Mouse (Mus musculus) neural tube, embryonic 12.5 days (tissue): ENCODE data around the gene Hira. TPM values are rescaled to one million over a fixed set of nuclear protein-coding genes. Genes with fewer than 3 reads are reported as not detected.
"Not testable (repeated sequence)": the region's sequence is repeated elsewhere in the genome, so short reads cannot be mapped to it uniquely, and the experiment has no call there.

Experiments used
- ATAC-seq: fragments of 200-750 bp; cut with Nextera tagmentation; 2 replicates; pipeline ENCODE4 v1.8.0; 2017; ENCODE audit warnings: low read depth, mild to moderate bottlenecking, moderate TSS enrichment, moderate library complexity; ENCODE audit not compliant: low FRiP score
- H3K27ac ChIP-seq: fragments of 300-500 bp; sonication (generic); 2 replicates; pipeline ENCODE4 v1.5.1; 2016
- H3K27me3 ChIP-seq: fragments of 300-500 bp; sonication (generic); replicated peaks from 2 replicates; pipeline ENCODE4 v1.6.1; 2016; ENCODE audit warnings: mild to moderate bottlenecking
- H3K36me3 ChIP-seq: fragments of 300-500 bp; sonication (generic); 2 replicates; pipeline ENCODE4 v1.6.1; 2016; ENCODE audit warnings: mild to moderate bottlenecking
- H3K4me1 ChIP-seq: fragments of 300-500 bp; sonication (generic); 2 replicates; pipeline ENCODE4 v1.6.1; 2016
- H3K4me2 ChIP-seq: fragments of 300-500 bp; sonication (generic); replicated peaks from 2 replicates; pipeline ENCODE4 v1.6.1; 2016; ENCODE audit warnings: mild to moderate bottlenecking
- H3K4me3 ChIP-seq: fragments of 300-500 bp; sonication (generic); 2 replicates; pipeline ENCODE4 v1.5.1; 2016
- H3K9ac ChIP-seq: fragments of 300-500 bp; sonication (generic); 2 replicates; pipeline ENCODE4 v1.6.1; 2016; ENCODE audit warnings: mild to moderate bottlenecking
- H3K9me3 ChIP-seq: fragments of 300-500 bp; sonication (generic); 2 replicates; pipeline ENCODE4 v1.6.1; 2016; ENCODE audit warnings: mild to moderate bottlenecking
- WGBS: fragments of 180-500 bp; shearing (Covaris S2); methylation state at CpG from one replicate; pipeline ENCODE4 v1.1.7; 2016; 5-methylcytosine and 5-hydroxymethylcytosine counted together
- polyA plus RNA-seq: library from polyadenylated mRNA; unstranded; fragments of >200 nt; fragmentation: Nextera tagmentation; extraction: Ambion mirVana; gene quantifications from 2 replicates; pipeline ENCODE4 v1.2.1, GENCODE M21; 2016

The Hira gene
- polyA plus RNA-seq, 1 experiment from 2014 or later, result 24.6 TPM

- Histone ChIP-seq H3K27ac (no peak overlapping the region), H3K36me3 (peaks cover 44% of the 10 kb centered on the region), H3K4me2 (no peak overlapping the region), H3K27me3 (no peaks in the 10 kb centered on the region), H3K9me3 (no peaks in the 10 kb centered on the region), H3K4me3 (no peak overlapping the region), H3K9ac (no peak overlapping the region), H3K4me1 (no peaks in the 10 kb centered on the region)
- WGBS, result 92% methylated on average over 5 of the region's 5 CpGs
- no peak for ATAC-seq
These were observed 61.7 kb downstream of the Hira start for GRCm38 (mm10) chr16:18938321-18939082.

- Histone ChIP-seq H3K27me3 (no peaks in the 10 kb centered on the region), H3K36me3 (peaks cover 48% of the 10 kb centered on the region), H3K9ac (no peak overlapping the region), H3K4me1 (no peaks in the 10 kb centered on the region), H3K27ac (no peak overlapping the region), H3K9me3 (no peaks in the 10 kb centered on the region), H3K4me3 (no peak overlapping the region), H3K4me2 (no peak overlapping the region)
- no peak for ATAC-seq
- 97% methylated on average over 6 of the region's 6 CpGs for WGBS
These were observed 67.1 kb downstream of the Hira start for GRCm38 (mm10) chr16:18943906-18944305.

GRCm38 (mm10) chr16:18948941-18949340, 72.1 kb downstream of the Hira start:
- Histone ChIP-seq H3K4me3 (no peak overlapping the region), H3K4me2 (no peak overlapping the region), H3K27me3 (no peaks in the 10 kb centered on the region), H3K9me3 (no peaks in the 10 kb centered on the region), H3K4me1 (no peaks in the 10 kb centered on the region), H3K27ac (no peak overlapping the region), H3K9ac (no peak overlapping the region), H3K36me3 (peaks cover 80% of the 10 kb centered on the region)
- ATAC-seq, result no peak
- WGBS, result 97% methylated on average over 9 of the region's 9 CpGs

- Histone ChIP-seq H3K27me3 (no peaks in the 10 kb centered on the region), H3K4me3 (no peak overlapping the region), H3K27ac (no peak overlapping the region), H3K9me3 (no peaks in the 10 kb centered on the region), H3K4me1 (no peaks in the 10 kb centered on the region), H3K9ac (no peak overlapping the region), H3K4me2 (no peak overlapping the region), H3K36me3 (peaks cover 89% of the 10 kb centered on the region)
- WGBS, result 90% methylated on average over 2 of the region's 2 CpGs
- no peak for ATAC-seq
These were observed 73.5 kb downstream of the Hira start for GRCm38 (mm10) chr16:18950351-18950750.

- Histone ChIP-seq H3K9ac (no peak overlapping the region), H3K36me3 (peaks cover 92% of the 10 kb centered on the region), H3K4me2 (no peak overlapping the region), H3K4me1 (no peaks in the 10 kb centered on the region), H3K27ac (no peak overlapping the region), H3K4me3 (no peak overlapping the region), H3K27me3 (no peaks in the 10 kb centered on the region), H3K9me3 (no peaks in the 10 kb centered on the region)
- ATAC-seq, result no peak
These were observed 76.0 kb downstream of the Hira start for GRCm38 (mm10) chr16:18952813-18953212.

- Histone ChIP-seq H3K9me3 (0 out of 2 replicates have a peak, but pooled peaks cover 4% of the 10 kb centered on the region), H3K27me3 (no peaks in the 10 kb centered on the region), H3K9ac (no peak overlapping the region), H3K4me3 (no peak overlapping the region), H3K4me1 (no peaks in the 10 kb centered on the region), H3K4me2 (no peak overlapping the region), H3K27ac (no peak overlapping the region), H3K36me3 (peaks cover 76% of the 10 kb centered on the region)
- 91% methylated on average over 3 of the region's 3 CpGs for WGBS
- no peak for ATAC-seq
These were observed 78.2 kb downstream of the Hira start for GRCm38 (mm10) chr16:18955070-18955469.

GRCm38 (mm10) chr16:18963486-18963885, 86.6 kb downstream of the Hira start:
- Histone ChIP-seq H3K9me3 (peaks cover 22% of the 10 kb centered on the region), H3K36me3 (peaks cover 69% of the 10 kb centered on the region), H3K27ac (no peak overlapping the region), H3K4me1 (no peaks in the 10 kb centered on the region), H3K9ac (no peak overlapping the region), H3K4me2 (no peak overlapping the region), H3K27me3 (no peaks in the 10 kb centered on the region), H3K4me3 (no peak overlapping the region)
- ATAC-seq, result no peak

GRCm38 (mm10) chr16:18969420-18970128, 92.7 kb downstream of the Hira start:
- Histone ChIP-seq H3K27me3 (no peaks in the 10 kb centered on the region), H3K4me1 (no peaks in the 10 kb centered on the region), H3K36me3 (peaks cover 54% of the 10 kb centered on the region), H3K4me3 (no peak overlapping the region), H3K27ac (no peak overlapping the region), H3K4me2 (no peak overlapping the region), H3K9ac (no peak overlapping the region), H3K9me3 (0 out of 2 replicates have a peak, but pooled peaks cover 4% of the 10 kb centered on the region)
- WGBS, result 97% methylated on average over 9 of the region's 9 CpGs
- no peak for ATAC-seq

- Histone ChIP-seq H3K4me2 (no peak overlapping the region), H3K27me3 (no peaks in the 10 kb centered on the region), H3K4me3 (no peak overlapping the region), H3K4me1 (no peaks in the 10 kb centered on the region), H3K27ac (no peak overlapping the region), H3K9ac (no peak overlapping the region), H3K36me3 (peaks cover 42% of the 10 kb centered on the region), H3K9me3 (no peaks in the 10 kb centered on the region)
- 92% methylated on average over 3 of the region's 3 CpGs for WGBS
- no peak for ATAC-seq
These were observed 94.0 kb downstream of the Hira start for GRCm38 (mm10) chr16:18970837-18971236.

GRCm38 (mm10) chr16:18975665-18976064, 98.8 kb downstream of the Hira start:
- not testable (repeated sequence) for H3K27ac ChIP-seq, H3K4me1 ChIP-seq, H3K9me3 ChIP-seq, H3K9ac ChIP-seq, H3K27me3 ChIP-seq, H3K4me2 ChIP-seq, H3K4me3 ChIP-seq
- H3K36me3 ChIP-seq, result peaks cover 10% of the 10 kb centered on the region
- 84% methylated on average over 23 of the region's 23 CpGs for WGBS
- ATAC-seq, result peak; percentile 41; the same call in 1 of the 2 replicates

- Histone ChIP-seq H3K36me3 (peaks cover 4% of the 10 kb centered on the region), H3K4me1 (no peaks in the 10 kb centered on the region), H3K9ac (no peak overlapping the region), H3K27me3 (no peaks in the 10 kb centered on the region), H3K4me3 (no peak overlapping the region), H3K4me2 (no peak overlapping the region), H3K27ac (no peak overlapping the region), H3K9me3 (0 out of 2 replicates have a peak, but pooled peaks cover 5% of the 10 kb centered on the region)
- no peak; the same call in 1 of the 2 replicates for ATAC-seq
- WGBS, result 78% methylated on average over 23 of the region's 23 CpGs
These were observed 99.5 kb downstream of the Hira start for GRCm38 (mm10) chr16:18976315-18976714.

GRCm38 (mm10) chr16:18986381-18986780, 109.5 kb downstream of the Hira start:
- Histone ChIP-seq H3K4me1 (no peaks in the 10 kb centered on the region), H3K27ac (no peak overlapping the region), H3K27me3 (no peaks in the 10 kb centered on the region), H3K9me3 (no peaks in the 10 kb centered on the region), H3K4me2 (no peak overlapping the region), H3K36me3 (no peaks in the 10 kb centered on the region), H3K9ac (no peak overlapping the region), H3K4me3 (no peak overlapping the region)
- no peak for ATAC-seq
- WGBS, result 91% methylated on average over 3 of the region's 3 CpGs
